Mouse (Mus musculus) liver, postnatal 0 days (tissue): ENCODE results near the gene Lrfn2. TPM values are rescaled to one million over a fixed set of nuclear protein-coding genes. Genes with fewer than 3 reads are reported as not detected.

ENCODE experiments used
- ATAC-seq: fragments of 200-750 bp; cut with Nextera tagmentation; 2 replicates; pipeline ENCODE4 v1.8.0; 2017; ENCODE audit warnings: mild to moderate bottlenecking, moderate library complexity
- DNase-seq: peaks from one replicate; pipeline ENCODE4 v3.0.0-alpha.2; 2016
- H3K27ac ChIP-seq: fragments of 300-500 bp; sonication (generic); 2 replicates; pipeline ENCODE4 v1.5.1; 2014; ENCODE audit warnings: antibody characterized with exemption, moderate library complexity, mild to moderate bottlenecking, low read depth
- H3K27me3 ChIP-seq: fragments of 300-500 bp; sonication (generic); 2 replicates; pipeline ENCODE4 v1.6.1; 2014; ENCODE audit warnings: low read length, control low read depth, mixed read lengths; ENCODE audit not compliant: insufficient read depth
- H3K36me3 ChIP-seq: fragments of 300-500 bp; sonication (generic); replicated peaks from 2 replicates; pipeline ENCODE4 v1.6.1; 2014; ENCODE audit warnings: mild to moderate bottlenecking, control low read depth, low read length, moderate library complexity, mixed read lengths; ENCODE audit not compliant: insufficient read depth
- H3K4me1 ChIP-seq: fragments of 300-500 bp; sonication (generic); 2 replicates; pipeline ENCODE4 v1.6.1; 2014; ENCODE audit warnings: antibody characterized with exemption, mild to moderate bottlenecking, control low read depth; ENCODE audit not compliant: insufficient read depth
- H3K4me2 ChIP-seq: fragments of 300-500 bp; sonication (generic); 2 replicates; pipeline ENCODE4 v1.6.1; 2014; ENCODE audit warnings: low read depth, mild to moderate bottlenecking, low read length, moderate library complexity, mixed read lengths
- H3K4me3 ChIP-seq: fragments of 300-500 bp; sonication (generic); 2 replicates; pipeline ENCODE4 v1.5.1; 2014; ENCODE audit warnings: low read depth, low read length
- H3K9ac ChIP-seq: fragments of 300-500 bp; sonication (generic); replicated peaks from 2 replicates; pipeline ENCODE4 v1.6.1; 2014; ENCODE audit warnings: mild to moderate bottlenecking, moderate library complexity
- H3K9me3 ChIP-seq: fragments of 300-500 bp; sonication (generic); 2 replicates; pipeline ENCODE4 v1.6.1; 2016; ENCODE audit warnings: mild to moderate bottlenecking, control low read depth, low read length, mixed read lengths
- CTCF ChIP-seq: sonication (generic); IDR thresholded peaks from 2 replicates; pipeline ENCODE4 v1.5.1; 2016; ENCODE audit warnings: antibody characterized with exemption, low read depth
- EP300 ChIP-seq: IDR thresholded peaks from 2 replicates; pipeline ENCODE4 v1.6.1; 2016; ENCODE audit warnings: antibody characterized with exemption, low read depth, mild to moderate bottlenecking
- WGBS: fragments of 180-500 bp; shearing (Covaris S2); extraction: QIAGEN DNeasy Blood & Tissue Kit; methylation state at CpG from one replicate; pipeline ENCODE4 v1.1.7; 2014; ENCODE audit not compliant: insufficient replicate concordance; 5-methylcytosine and 5-hydroxymethylcytosine counted together
- polyA plus RNA-seq: library from polyadenylated mRNA; unstranded; fragments of >200 nt; fragmentation: Nextera tagmentation; extraction: Ambion mirVana; gene quantifications from 2 replicates; pipeline ENCODE4 v1.2.1, GENCODE M21; 2015

Gene Lrfn2
- polyA plus RNA-seq, 1 experiment from 2014 or later, result not detected

GRCm38 (mm10) chr17:48936445-48937141, 4.4 kb downstream of the Lrfn2 start:
- Histone ChIP-seq H3K27ac (no peak overlapping the region), H3K4me1 (no peaks in the 10 kb centered on the region), H3K4me3 (no peak overlapping the region), H3K9ac (no peak overlapping the region), H3K9me3 (no peaks in the 10 kb centered on the region), H3K36me3 (no peaks in the 10 kb centered on the region), H3K27me3 (peaks cover 24% of the 10 kb centered on the region), H3K4me2 (no peak overlapping the region)
- no peak for DNase-seq
- WGBS, result 43% methylated on average over 5 of the region's 5 CpGs
- no peak for ATAC-seq
- TF ChIP-seq EP300 (no peak), CTCF (peak; percentile 14; the same call in 1 of the 2 replicates)

GRCm38 (mm10) chr17:48938711-48939220, 6.6 kb downstream of the Lrfn2 start:
- Histone ChIP-seq H3K36me3 (no peaks in the 10 kb centered on the region), H3K4me2 (no peak overlapping the region), H3K27ac (no peak overlapping the region), H3K4me1 (no peaks in the 10 kb centered on the region), H3K9ac (no peak overlapping the region), H3K4me3 (no peak overlapping the region), H3K27me3 (0 out of 2 replicates have a peak, but pooled peaks cover 3% of the 10 kb centered on the region), H3K9me3 (no peaks in the 10 kb centered on the region)
- WGBS, result 58% methylated on average over 7 of the region's 7 CpGs
- ATAC-seq (no peak), DNase-seq (no peak)
- TF ChIP-seq CTCF (no peak), EP300 (no peak)

DNA sequence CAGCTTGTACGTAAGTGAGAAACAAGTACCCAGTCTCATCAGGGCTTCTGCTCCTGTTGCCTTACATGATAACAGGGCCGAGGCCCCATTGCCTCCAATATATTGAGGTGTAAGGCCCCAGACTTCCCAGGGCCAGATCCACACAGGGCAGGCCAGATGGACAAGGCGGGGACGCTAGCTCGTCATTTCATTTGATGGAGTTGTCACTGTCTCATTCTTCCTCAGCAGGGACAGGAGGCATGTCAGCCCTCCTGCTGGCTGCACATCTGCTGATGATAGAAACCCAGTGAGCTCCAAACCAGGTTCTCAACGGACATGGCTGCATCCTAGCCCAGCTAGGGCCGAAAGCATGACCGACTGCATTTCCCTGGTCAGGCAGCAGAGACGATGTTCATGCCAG, 14.1 kb downstream of the Lrfn2 start:
- no peaks in the 10 kb centered on the region for H3K36me3 ChIP-seq
- H3K9me3 ChIP-seq, result no peaks in the 10 kb centered on the region
- no peak overlapping the region for H3K4me3 ChIP-seq
- WGBS, result 80% methylated on average over 9 of the region's 9 CpGs
- no peak overlapping the region for H3K4me2 ChIP-seq
- no peaks in the 10 kb centered on the region for H3K27me3 ChIP-seq
- DNase-seq (no peak), ATAC-seq (no peak)
- H3K4me1 ChIP-seq, result no peaks in the 10 kb centered on the region
- no peak overlapping the region for H3K27ac ChIP-seq
- no peak overlapping the region for H3K9ac ChIP-seq
- no peak for TF ChIP-seq CTCF
- no peak for TF ChIP-seq EP300

DNA sequence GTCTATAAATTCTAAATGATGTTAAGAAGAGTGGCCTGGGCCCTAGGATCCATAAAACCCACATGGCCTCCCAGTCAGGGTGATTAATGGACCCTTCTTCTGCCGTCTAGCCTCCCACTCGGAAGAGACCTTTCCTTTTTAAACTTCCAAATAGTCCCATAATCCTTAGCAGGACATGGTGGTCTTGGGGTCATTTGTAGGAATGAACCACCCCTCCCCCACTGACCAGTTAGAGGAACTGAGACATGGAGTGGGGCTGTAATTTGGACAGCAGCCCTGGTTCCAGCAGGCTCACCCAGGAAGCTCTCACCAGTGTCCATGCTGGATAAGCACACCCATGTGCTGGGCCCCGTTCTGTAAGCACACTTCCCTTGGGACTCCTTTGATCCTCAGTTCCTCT, 14.6 kb downstream of the Lrfn2 start:
- no peak for TF ChIP-seq CTCF
- no peak for TF ChIP-seq EP300
- no peak for DNase-seq

GRCm38 (mm10) chr17:48951250-48951649, 19.1 kb downstream of the Lrfn2 start:
- 77% methylated on average over 1 of the region's 1 CpGs for WGBS

More for the DNA sequence above, 14.6 kb downstream of the Lrfn2 start:
- no peaks in the 10 kb centered on the region for H3K27me3 ChIP-seq
- ATAC-seq, result no peak
- no peaks in the 10 kb centered on the region for H3K9me3 ChIP-seq
- H3K27ac ChIP-seq, result no peak overlapping the region
- WGBS, result 60% methylated on average over 3 of the region's 3 CpGs
- no peaks in the 10 kb centered on the region for H3K4me1 ChIP-seq
- H3K4me3 ChIP-seq, result no peak overlapping the region
- no peak overlapping the region for H3K4me2 ChIP-seq
- H3K36me3 ChIP-seq, result no peaks in the 10 kb centered on the region
- H3K9ac ChIP-seq, result no peak overlapping the region

DNA sequence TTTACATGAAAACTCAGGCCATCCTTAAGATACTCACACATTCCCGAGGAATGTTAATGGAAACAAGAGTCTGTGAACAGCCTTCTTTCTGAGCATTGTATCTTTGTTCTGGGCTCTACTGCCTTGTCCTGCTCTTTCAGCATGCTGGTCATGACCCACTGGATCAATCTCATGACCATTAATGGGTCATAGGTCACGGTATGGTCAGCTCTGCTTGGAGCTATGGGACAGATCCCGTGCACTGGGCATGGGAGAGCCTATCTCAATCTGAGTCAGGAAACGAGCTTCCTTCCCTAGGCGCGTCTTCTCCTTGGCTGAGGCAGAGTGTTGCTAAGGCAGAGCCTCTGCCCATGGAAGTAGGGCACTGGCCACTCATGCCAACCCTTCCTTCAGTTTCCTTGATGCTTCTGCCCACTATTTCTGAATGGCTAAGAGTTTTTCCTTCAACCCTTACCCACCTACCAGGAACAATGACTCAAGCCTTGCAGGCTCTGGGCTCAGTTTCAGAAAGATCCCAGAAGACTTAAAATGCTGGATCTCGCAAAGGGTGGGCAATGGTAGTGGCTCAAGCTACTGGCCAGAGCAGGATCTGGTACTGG, 24.0 kb downstream of the Lrfn2 start:
- Histone ChIP-seq H3K27me3 (no peaks in the 10 kb centered on the region), H3K27ac (no peak overlapping the region), H3K9me3 (no peaks in the 10 kb centered on the region), H3K36me3 (no peaks in the 10 kb centered on the region), H3K4me1 (peaks cover 3% of the 10 kb centered on the region; the same call in 1 of the 2 replicates), H3K4me2 (no peak overlapping the region), H3K4me3 (no peak overlapping the region), H3K9ac (no peak overlapping the region)
- no peak for DNase-seq
- no peak for TF ChIP-seq CTCF
- no peak for TF ChIP-seq EP300
- WGBS, result 64% methylated on average over 7 of the region's 7 CpGs
- peak; percentile 70 for ATAC-seq

More at GRCm38 (mm10) chr17:48951250-48951649, 19.1 kb downstream of the Lrfn2 start:
- Histone ChIP-seq H3K9ac (no peak overlapping the region), H3K4me1 (no peaks in the 10 kb centered on the region), H3K36me3 (no peaks in the 10 kb centered on the region), H3K4me2 (no peak overlapping the region), H3K27ac (no peak overlapping the region), H3K9me3 (no peaks in the 10 kb centered on the region), H3K4me3 (no peak overlapping the region), H3K27me3 (no peaks in the 10 kb centered on the region)
- DNase-seq (no peak), ATAC-seq (no peak)
- TF ChIP-seq EP300, result no peak
- no peak for TF ChIP-seq CTCF
